Comparison of ENCODE assay signal across 17 mouse cellular contexts in the genomic region with DNA sequence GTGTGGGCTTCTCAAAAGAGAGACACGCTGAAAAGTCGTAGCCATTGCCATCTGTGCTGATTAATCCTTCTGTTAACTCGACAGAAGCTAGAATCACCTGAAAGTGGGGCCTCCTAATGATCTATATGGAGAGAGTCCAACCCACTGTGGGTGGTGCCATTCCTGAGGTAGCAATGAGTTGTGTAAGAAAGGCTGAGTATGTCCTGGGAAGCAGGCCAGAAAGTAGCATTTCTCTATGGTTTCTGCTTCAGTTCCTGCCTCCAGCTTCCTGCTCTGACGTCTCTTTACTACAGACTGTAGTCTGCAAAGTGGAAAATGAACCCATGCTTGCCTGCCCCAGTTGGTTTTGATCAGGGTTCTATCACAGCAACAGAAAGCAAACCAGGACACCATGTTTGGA.
DNase-seq lines count a peak whose midpoint lies in the region; ATAC-seq and TF ChIP-seq lines count a peak whose summit lies in the region.
"Had no signal": no experiment of that assay in that cellular context is flagged by ENCODE, and none has a peak within 500 bp of the region (broad histone marks: within the 10 kb centered on the region; RNA-seq: fewer than 3 reads in every experiment).

No protein-coding gene starts in this region.

- H3K9me3 ChIP-seq in forebrain, embryonic 12.5 days, result no peaks in the 10 kb centered on the region
- H3K9me3 ChIP-seq: embryonic facial prominence, embryonic 12.5 days; forebrain, embryonic 10.5 days; limb, embryonic 12.5 days; liver, embryonic 13.5 days; neural tube, embryonic 12.5 days had no signal

- WGBS in forebrain, embryonic 12.5 days, result 77% methylated on average over 4 of the region's 4 CpGs

- H3K4me1 ChIP-seq in forebrain, embryonic 12.5 days, result peaks cover 5% of the 10 kb centered on the region; the same call in 1 of the 2 replicates
- H3K4me1 ChIP-seq: embryonic facial prominence, embryonic 12.5 days; forebrain, embryonic 10.5 days; limb, embryonic 12.5 days; liver, embryonic 13.5 days; neural tube, embryonic 12.5 days had no signal

- no peak overlapping the region for H3K27ac ChIP-seq in left cerebral cortex, adult 2 months
- no peak overlapping the region for H3K27ac ChIP-seq in forebrain, embryonic 12.5 days
- H3K27ac ChIP-seq: forebrain, embryonic 10.5 days; layer of hippocampus, adult 2 months; limb, embryonic 12.5 days; liver, embryonic 13.5 days; neural tube, embryonic 12.5 days had no signal

- intact Hi-C loops in left cerebral cortex, adult 2 months (cut with DNase I), result no loop called here

- H3K9ac ChIP-seq in forebrain, embryonic 12.5 days, result no peak overlapping the region
- H3K9ac ChIP-seq: embryonic facial prominence, embryonic 12.5 days; limb, embryonic 12.5 days; liver, embryonic 13.5 days; neural tube, embryonic 12.5 days had no signal

- no peak overlapping the region for H3K4me2 ChIP-seq in forebrain, embryonic 12.5 days
- H3K4me2 ChIP-seq: embryonic facial prominence, embryonic 12.5 days; limb, embryonic 12.5 days; liver, embryonic 13.5 days; neural tube, embryonic 12.5 days had no signal

- no peaks in the 10 kb centered on the region for H3K27me3 ChIP-seq in forebrain, embryonic 12.5 days
- H3K27me3 ChIP-seq: embryonic facial prominence, embryonic 12.5 days; limb, embryonic 12.5 days; liver, embryonic 13.5 days; neural tube, embryonic 12.5 days had no signal

- TF ChIP-seq CTCF in left cerebral cortex, adult 2 months (IDR thresholded peaks at IDR 0.05), result no peak

- DNase-seq in left cerebral cortex, adult 18-20 months (ENCODE audit: low spot score in 2 of 2), result peak; percentile 13 to 20
- no peak for DNase-seq in left cerebral cortex, adult 2 months (ENCODE audit: extremely low spot score in 1 of 2, low spot score in 2 of 2)
- peak; percentile 66 for DNase-seq in 3T3-L1 (ENCODE audit: low read depth, low spot score)
- DNase-seq in brain, adult 2 months (ENCODE audit: low read depth, low spot score), result peak; percentile 83
- DNase-seq in cerebellum, postnatal 25 days, result peak; percentile 23 to 27
- no peak for DNase-seq in spleen, postnatal 36 days (ENCODE audit: low spot score in 2 of 2)
- DNase-seq: adrenal gland, adult 2 months; gastrocnemius, postnatal 25 days; liver, embryonic 13.5 days; thymus, adult 2 months had no signal

- no peak overlapping the region for H3K4me3 ChIP-seq in left cerebral cortex, adult 2 months
- no peak overlapping the region for H3K4me3 ChIP-seq in forebrain, embryonic 12.5 days (replicated peaks)
- H3K4me3 ChIP-seq: embryonic facial prominence, embryonic 12.5 days; forebrain, embryonic 10.5 days; layer of hippocampus, adult 2 months; limb, embryonic 12.5 days; liver, embryonic 13.5 days; neural tube, embryonic 12.5 days had no signal

- ATAC-seq in forebrain, embryonic 12.5 days (ENCODE audit: low FRiP score), result no peak
- ATAC-seq: intestine, embryonic 16.5 days had no signal

- H3K36me3 ChIP-seq in forebrain, embryonic 12.5 days (replicated peaks), result no peaks in the 10 kb centered on the region
- H3K36me3 ChIP-seq: embryonic facial prominence, embryonic 12.5 days; forebrain, embryonic 10.5 days; limb, embryonic 12.5 days; liver, embryonic 13.5 days; neural tube, embryonic 12.5 days had no signal

Comparison
In these comparisons a context has a peak if more than half of its experiments do, and no peak if none do; other contexts are left out.
1. DNase-seq: peak in left cerebral cortex, adult 18-20 months (2 of 2), 3T3-L1 (single experiment), brain, adult 2 months (single experiment) and cerebellum, postnatal 25 days (2 of 2); none in left cerebral cortex, adult 2 months (0 of 2) and spleen, postnatal 36 days (0 of 2).